Mouse (Mus musculus): ENCODE data around the gene Vmn1r12. TPM values are rescaled to one million over a fixed set of nuclear protein-coding genes. Genes with fewer than 3 reads are reported as not detected.
"Not testable (repeated sequence)": the region's sequence is repeated elsewhere in the genome, so short reads cannot be mapped to it uniquely, and the experiment has no call there.

The Vmn1r12 gene
- total RNA-seq (2021) = not detected
- long read RNA-seq, experiment 1 = 0 reads
- long read RNA-seq, experiment 2 = 0 reads

DNA sequence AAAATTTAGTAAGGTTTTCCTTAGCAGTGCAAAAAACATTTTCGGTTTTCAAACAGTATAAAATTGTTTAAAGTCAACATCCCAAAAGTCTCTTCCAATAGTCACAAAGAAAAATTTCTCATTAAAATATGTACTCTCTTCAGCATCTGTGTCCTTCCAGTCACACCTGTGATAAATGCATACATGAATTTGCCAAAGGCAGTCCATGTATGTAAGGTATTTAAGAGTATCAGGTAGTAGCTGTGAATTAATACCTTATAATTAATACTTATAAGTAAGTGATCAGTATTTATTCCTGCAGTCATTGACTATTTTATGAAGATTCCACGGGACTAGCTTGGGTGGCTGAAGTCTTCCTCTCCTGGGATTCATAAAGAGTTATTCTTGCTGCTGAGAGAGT lies at the start of gene Vmn1r12:
Gene Vmn1r12, plus strand, starts transcription at position 301 of the 400 bp plus-strand sequence.
- DNase-seq = no peak
- Histone ChIP-seq H3K4me3 (no peak within 1 kb of the TSS), H3K27ac (no peak within 1 kb of the TSS)
- intact Hi-C loops (cut with DNase I) = no loop called here
- TF ChIP-seq CTCF (IDR thresholded peaks at IDR 0.05) = no peak

DNA sequence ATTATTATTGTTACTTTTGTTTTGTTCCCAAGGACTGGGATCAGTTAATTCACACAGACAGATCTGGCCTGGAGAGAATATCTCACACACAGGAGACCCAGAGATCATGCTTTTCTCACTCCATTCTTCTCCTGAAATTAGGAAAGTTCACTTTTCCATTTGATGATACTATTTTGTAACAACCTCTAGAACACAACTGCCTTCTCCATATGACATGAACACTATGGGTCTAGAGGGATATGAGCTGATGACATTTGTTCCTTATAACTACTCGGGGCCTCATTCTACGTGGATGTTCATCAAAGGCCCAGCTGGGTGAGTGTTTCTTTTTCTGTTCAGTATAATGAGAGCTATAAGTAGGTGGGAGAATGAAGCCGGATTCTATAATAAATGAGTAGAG lies 47.6 kb upstream of the Vmn1r12 start, which contains the start of gene Vmn1r10:
Gene Vmn1r10, plus strand, starts transcription at position 301 of the 400 bp plus-strand sequence.
- intact Hi-C loops (cut with DNase I) = no loop called here
- Histone ChIP-seq H3K4me3 (no peak within 1 kb of the TSS), H3K27ac (no peak within 1 kb of the TSS)
- DNase-seq = no peak
- no peak for TF ChIP-seq CTCF (IDR thresholded peaks at IDR 0.05)

DNA sequence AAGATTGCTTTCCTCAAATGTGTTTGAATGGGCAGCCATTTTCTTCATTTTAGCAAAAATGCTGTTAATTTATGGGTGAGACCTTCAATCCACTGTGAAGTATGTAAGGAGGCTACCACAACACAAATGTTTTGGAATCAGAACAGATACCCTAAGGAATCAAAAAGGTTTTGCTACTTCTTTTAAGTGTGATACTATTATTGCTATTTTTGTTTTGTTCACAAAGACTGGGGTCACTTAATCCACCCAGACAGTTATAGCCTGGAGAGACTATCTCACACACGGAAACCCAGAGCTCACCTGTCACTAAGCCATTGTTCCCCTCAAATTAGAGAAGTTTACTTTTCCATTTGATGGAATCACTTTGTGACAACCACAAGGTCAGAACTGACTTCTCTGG lies 23.6 kb upstream of the Vmn1r12 start, which contains the start of gene Vmn1r11:
Gene Vmn1r11, plus strand, starts transcription at position 301 of the 400 bp plus-strand sequence.
- Histone ChIP-seq H3K27ac (no peak within 1 kb of the TSS), H3K4me3 (no peak within 1 kb of the TSS)
- no peak for DNase-seq
- intact Hi-C loops (cut with DNase I) = no loop called here
- TF ChIP-seq CTCF (IDR thresholded peaks at IDR 0.05) = no peak

DNA sequence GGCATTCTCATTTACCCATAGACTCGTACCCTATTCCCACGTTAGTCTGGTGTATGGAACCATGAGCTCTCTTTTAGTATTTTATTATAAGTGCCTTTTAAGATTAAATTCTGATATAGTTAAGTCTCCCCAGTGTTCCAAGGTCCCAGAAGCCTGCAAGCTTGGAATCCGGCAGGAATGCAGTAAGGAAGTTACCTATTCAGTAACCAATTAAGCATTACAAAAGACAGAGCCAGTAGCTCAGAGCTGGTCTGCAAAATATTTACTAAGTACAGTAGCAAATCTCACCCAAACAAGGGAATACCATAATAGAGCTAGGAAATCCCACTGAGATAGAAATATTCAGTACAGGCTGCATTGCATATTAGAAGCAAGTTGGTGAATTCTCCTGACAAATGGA lies 33.3 kb downstream of the Vmn1r12 start:
- intact Hi-C loops (cut with DNase I); H3K4me3 ChIP-seq; DNase-seq; H3K27ac ChIP-seq: not testable (repeated sequence)

DNA sequence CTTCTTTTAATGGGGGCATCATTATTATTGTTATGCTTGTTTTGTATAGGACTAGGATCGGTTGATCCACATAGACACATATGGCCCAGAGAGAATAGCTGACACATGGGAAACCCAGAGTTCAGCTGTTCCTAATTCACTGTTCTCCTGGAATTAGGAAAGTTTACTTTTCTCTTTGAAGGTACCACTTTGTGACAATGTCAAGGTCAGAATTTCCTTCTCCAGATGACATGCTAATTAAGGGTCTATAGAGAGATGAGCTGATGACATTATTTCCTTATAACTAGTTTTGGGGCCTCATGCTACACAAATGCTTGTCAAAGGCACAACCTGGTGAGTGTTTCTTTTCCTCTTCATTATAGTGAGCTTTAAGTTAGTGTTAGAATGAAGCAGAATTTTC lies 46.3 kb downstream of the Vmn1r12 start, which contains the start of gene Vmn1r13:
Gene Vmn1r13, plus strand, starts transcription at position 301 of the 400 bp plus-strand sequence.
- DNase-seq; H3K4me3 ChIP-seq; intact Hi-C loops (cut with DNase I); H3K27ac ChIP-seq: not testable (repeated sequence)

Other genes starting within 250 kb of the Vmn1r12 start
- gene Nt5c3, start 233.0 kb upstream of the Vmn1r12 start, total RNA-seq (2021) = 10 to 100 TPM; 45.0 to 52.5 TPM
- gene Vmn1r4, start 232.9 kb upstream of the Vmn1r12 start, total RNA-seq (2021) = not detected
- not detected for gene Vmn1r5, start 186.6 kb upstream of the Vmn1r12 start, total RNA-seq (2021)
- not detected for gene Vmn1r6, start 159.7 kb upstream of the Vmn1r12 start, total RNA-seq (2021)
- gene Vmn1r7, start 131.6 kb upstream of the Vmn1r12 start, total RNA-seq (2021) = not detected
- gene Vmn1r8, start 124.6 kb upstream of the Vmn1r12 start, total RNA-seq (2021) = not detected
- gene Vmn1r9, start 90.1 kb upstream of the Vmn1r12 start, total RNA-seq (2021) = not detected
- not detected for gene Vmn1r10, start 47.5 kb upstream of the Vmn1r12 start, total RNA-seq (2021)
- not detected for gene Vmn1r11, start 23.5 kb upstream of the Vmn1r12 start, total RNA-seq (2021)
- not detected for gene Vmn1r13, start 46.4 kb downstream of the Vmn1r12 start, total RNA-seq (2021)
- gene Vmn1r14, start 74.8 kb downstream of the Vmn1r12 start, total RNA-seq (2021) = not detected
- not detected for gene Vmn1r15, start 101.0 kb downstream of the Vmn1r12 start, total RNA-seq (2021)
- not detected for gene Vmn1r16, start 172.6 kb downstream of the Vmn1r12 start, total RNA-seq (2021)
- gene Vmn1r17, start 206.8 kb downstream of the Vmn1r12 start, total RNA-seq (2021) = not detected
- not detected for gene Vmn1r18, start 238.9 kb downstream of the Vmn1r12 start, total RNA-seq (2021)
- not detected for gene Vmn1r19, start 246.9 kb downstream of the Vmn1r12 start, total RNA-seq (2021)